Mouse (Mus musculus): ENCODE measurements at regions not wholly inside any gene's neighbourhood (a gene's known extent, or its start where the extent isn't known, plus 50 kb on each side); places are given as distances from the start of the nearest gene placed in this dataset.

DNA sequence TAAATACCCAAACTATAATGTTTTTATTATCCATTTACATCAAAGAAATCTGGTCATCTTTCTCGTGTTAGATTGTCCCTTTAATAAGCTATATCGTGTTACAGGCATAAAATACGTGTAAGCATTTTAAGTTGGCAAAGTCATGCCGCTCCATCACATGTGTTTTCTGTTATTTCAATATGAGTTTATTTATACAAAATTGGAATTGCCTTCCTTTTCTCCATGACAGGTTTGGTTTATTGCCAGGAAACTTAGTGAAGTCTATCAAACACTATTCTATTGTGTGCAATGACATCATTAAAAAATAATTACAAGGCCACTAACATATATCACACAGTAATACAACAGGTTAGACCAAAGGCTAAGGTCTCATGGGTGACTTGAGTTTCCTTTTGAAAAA lies 400.8 kb upstream of the Zic4 start:
- Histone ChIP-seq H3K27me3 (no peaks in the 10 kb centered on the region), H3K9me3 (no peaks in the 10 kb centered on the region), H3K27ac (replicated peaks) (no peak overlapping the region), H3K4me1 (replicated peaks) (no peaks in the 10 kb centered on the region), H3K36me3 (no peaks in the 10 kb centered on the region), H3K4me2 (no peak overlapping the region), H3K4me3 (no peak overlapping the region), H3K9ac (no peak overlapping the region)
- no peak for ATAC-seq (ENCODE audit: low read depth)
- WGBS, result 77% methylated on average over 4 of the region's 4 CpGs

DNA sequence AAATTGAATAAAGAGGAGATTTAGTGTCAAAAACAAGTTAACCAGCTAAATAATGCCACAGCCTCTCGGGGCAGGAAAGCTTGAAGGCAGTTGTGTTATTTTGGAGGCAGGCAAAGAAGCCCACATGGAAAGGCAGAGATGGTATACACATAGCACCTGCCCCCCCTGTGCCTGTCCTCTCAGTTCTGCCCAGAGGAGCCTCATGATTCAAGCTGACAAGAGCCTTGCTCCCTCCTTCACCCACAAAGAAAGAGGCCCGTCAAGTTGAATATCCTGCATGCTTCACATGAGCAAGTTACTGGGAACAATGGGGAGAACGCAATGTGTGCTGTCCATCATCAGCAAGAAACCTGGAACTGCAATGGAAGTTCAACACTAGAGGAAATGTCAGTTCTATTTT lies 398.2 kb upstream of the Zic4 start:
- Histone ChIP-seq H3K9me3 (no peaks in the 10 kb centered on the region), H3K27ac (replicated peaks) (no peak overlapping the region), H3K4me3 (no peak overlapping the region), H3K27me3 (no peaks in the 10 kb centered on the region), H3K36me3 (no peaks in the 10 kb centered on the region), H3K4me2 (no peak overlapping the region), H3K9ac (no peak overlapping the region), H3K4me1 (replicated peaks) (no peaks in the 10 kb centered on the region)
- ATAC-seq (ENCODE audit: low read depth), result no peak
- 44% methylated on average over 3 of the region's 3 CpGs for WGBS

DNA sequence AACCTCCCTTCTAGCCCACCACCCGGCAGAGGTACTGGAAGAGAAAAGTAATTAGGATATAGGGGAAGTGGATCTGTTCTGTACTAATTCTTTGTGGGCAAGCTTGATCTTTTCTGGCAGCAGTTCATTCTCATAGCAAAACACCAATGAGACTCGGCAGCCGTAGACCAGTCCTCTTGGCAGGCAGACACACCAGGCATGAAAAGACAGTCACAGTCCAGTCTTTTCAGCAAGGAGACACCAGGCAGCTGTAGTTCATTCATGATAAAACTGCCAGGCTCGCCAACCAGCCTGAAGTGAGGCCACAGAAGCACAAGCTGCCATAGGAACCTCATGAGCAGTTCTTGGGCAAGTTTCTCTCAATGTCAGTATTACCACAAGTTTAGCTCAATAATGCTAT lies 383.5 kb upstream of the Zic4 start:
- H3K36me3 ChIP-seq, result no peaks in the 10 kb centered on the region
- no peaks in the 10 kb centered on the region; the same call in 1 of the 2 replicates for H3K9me3 ChIP-seq
- no peak overlapping the region for H3K9ac ChIP-seq
- no peaks in the 10 kb centered on the region for H3K4me1 ChIP-seq (replicated peaks)
- 83% methylated on average over 4 of the region's 4 CpGs for WGBS
- H3K4me2 ChIP-seq, result no peak overlapping the region
- no peaks in the 10 kb centered on the region for H3K27me3 ChIP-seq
- H3K4me3 ChIP-seq, result no peak overlapping the region
- no peak for ATAC-seq (ENCODE audit: low read depth)
- no peak overlapping the region for H3K27ac ChIP-seq (replicated peaks)

DNA sequence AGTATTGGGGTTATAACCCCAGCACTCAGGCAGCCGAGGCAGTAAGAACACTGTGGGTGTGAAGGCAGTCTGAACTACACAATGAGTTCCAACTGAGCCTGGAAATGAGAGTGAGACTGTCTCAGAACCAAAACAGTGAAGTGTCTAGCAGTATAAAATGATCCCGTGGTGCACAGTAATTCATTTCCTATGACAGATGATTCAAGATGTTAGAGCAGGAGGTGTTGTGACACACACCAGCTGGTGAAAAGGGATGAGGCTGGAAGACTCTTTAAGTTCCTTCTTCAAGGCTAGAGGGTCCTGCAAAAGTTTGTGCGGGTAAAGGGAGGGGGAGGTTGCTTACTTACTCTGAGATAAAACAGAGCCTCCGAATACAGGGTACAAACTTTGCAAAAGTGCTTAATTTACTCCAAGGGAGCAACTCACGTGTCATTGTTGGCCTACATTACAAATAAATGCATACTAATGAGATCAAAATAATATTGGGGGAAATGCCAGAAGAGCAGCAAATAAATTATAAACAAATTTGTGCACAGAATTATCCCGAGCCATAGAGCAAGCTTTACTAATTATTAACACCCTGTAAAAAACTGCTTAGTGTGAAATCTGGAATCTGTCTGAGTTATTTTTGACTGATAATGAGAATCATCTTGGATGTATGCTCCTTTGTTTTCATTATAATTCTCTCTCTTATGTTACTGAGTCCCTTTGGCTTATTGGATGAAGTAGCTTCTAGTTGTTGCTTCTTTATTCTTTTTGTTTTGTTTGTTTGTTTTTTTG lies 382.0 kb upstream of the Zic4 start:
- 71% methylated on average over 6 of the region's 6 CpGs for WGBS
- H3K9me3 ChIP-seq, result no peaks in the 10 kb centered on the region; the same call in 1 of the 2 replicates
- H3K36me3 ChIP-seq, result no peaks in the 10 kb centered on the region
- H3K4me3 ChIP-seq, result no peak overlapping the region
- H3K4me1 ChIP-seq (replicated peaks), result no peaks in the 10 kb centered on the region
- H3K9ac ChIP-seq, result no peak overlapping the region
- H3K4me2 ChIP-seq, result no peak overlapping the region
- ATAC-seq (ENCODE audit: low read depth), result no peak
- no peaks in the 10 kb centered on the region for H3K27me3 ChIP-seq
- H3K27ac ChIP-seq (replicated peaks), result no peak overlapping the region

DNA sequence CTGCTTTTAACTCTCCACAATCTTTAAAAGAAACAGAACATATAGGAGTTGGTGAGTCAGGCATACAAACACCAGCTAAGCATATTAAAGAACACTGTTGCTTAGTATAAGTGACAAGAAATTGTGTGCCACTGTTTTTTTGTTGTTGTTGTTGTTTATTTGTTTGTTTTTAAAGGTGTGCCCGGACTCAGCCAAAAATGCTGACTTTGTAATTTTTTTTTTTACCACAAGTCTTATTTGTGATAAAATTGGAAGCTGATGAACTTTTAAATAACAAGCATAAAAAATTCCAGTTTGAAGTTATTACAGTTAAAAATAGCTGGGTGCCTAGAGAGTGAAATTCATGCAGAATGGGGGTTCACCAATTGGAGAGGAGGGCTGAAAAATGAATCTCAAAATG lies 363.0 kb upstream of the Zic4 start:
- Histone ChIP-seq H3K27me3 (no peaks in the 10 kb centered on the region), H3K4me1 (replicated peaks) (no peaks in the 10 kb centered on the region), H3K27ac (replicated peaks) (no peak overlapping the region), H3K9me3 (no peaks in the 10 kb centered on the region), H3K4me3 (no peak overlapping the region), H3K4me2 (no peak overlapping the region), H3K36me3 (no peaks in the 10 kb centered on the region), H3K9ac (no peak overlapping the region)
- 85% methylated on average over 1 of the region's 1 CpGs for WGBS
- no peak for ATAC-seq (ENCODE audit: low read depth)

DNA sequence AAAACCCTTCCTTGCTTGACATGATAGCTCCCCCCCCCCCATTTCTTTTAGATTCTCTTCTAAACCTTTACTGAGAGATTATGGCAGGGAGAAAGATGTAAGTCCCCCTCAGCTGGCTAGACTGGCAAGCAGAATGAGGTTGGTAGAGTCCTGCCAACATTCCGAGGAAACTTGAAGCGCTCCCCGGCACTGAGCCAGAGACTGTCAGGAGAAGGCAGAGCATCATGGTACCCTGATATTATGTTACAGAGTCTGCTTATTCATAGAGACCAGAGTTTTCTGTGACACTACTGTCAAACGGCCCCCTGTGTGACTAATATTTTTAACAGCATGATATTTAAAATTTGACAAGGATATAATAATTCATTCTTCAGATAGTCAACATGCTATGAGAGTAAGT lies 358.0 kb upstream of the Zic4 start:
- no peak for ATAC-seq (ENCODE audit: low read depth)
- H3K4me1 ChIP-seq (replicated peaks), result no peaks in the 10 kb centered on the region
- no peaks in the 10 kb centered on the region for H3K36me3 ChIP-seq
- no peaks in the 10 kb centered on the region for H3K9me3 ChIP-seq
- no peak overlapping the region for H3K4me3 ChIP-seq
- no peak overlapping the region for H3K9ac ChIP-seq
- H3K27me3 ChIP-seq, result no peaks in the 10 kb centered on the region
- WGBS, result 85% methylated on average over 4 of the region's 4 CpGs
- H3K27ac ChIP-seq (replicated peaks), result no peak overlapping the region
- no peak overlapping the region for H3K4me2 ChIP-seq

DNA sequence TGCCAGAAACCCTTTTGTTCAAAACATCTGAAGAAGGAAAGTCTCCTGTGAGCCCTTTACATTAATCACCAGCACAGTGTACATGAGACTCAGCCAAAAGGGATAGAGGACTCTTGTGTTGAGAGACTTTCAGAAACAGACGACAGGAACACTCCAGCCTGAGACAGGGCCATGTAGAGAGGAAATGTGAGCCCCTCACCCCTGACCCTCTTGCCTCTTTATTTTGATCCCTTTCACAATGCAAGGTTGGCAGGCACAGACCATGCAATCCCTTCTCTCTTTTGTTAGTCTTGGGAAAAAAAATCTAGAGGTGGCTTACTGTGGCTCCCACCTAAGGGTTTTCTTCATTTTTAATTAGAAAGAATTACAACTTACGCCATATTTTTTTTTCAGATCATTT lies 321.7 kb upstream of the Zic4 start:
- no peak overlapping the region for H3K27ac ChIP-seq (replicated peaks)
- H3K4me3 ChIP-seq, result no peak overlapping the region
- H3K9ac ChIP-seq, result no peak overlapping the region
- H3K27me3 ChIP-seq, result no peaks in the 10 kb centered on the region
- no peaks in the 10 kb centered on the region for H3K9me3 ChIP-seq
- H3K4me1 ChIP-seq (replicated peaks), result 0 out of 2 replicates have a peak, but pooled peaks cover 4% of the 10 kb centered on the region
- no peak overlapping the region for H3K4me2 ChIP-seq
- 34% methylated on average over 2 of the region's 2 CpGs for WGBS
- no peaks in the 10 kb centered on the region for H3K36me3 ChIP-seq
- ATAC-seq (ENCODE audit: low read depth), result no peak

DNA sequence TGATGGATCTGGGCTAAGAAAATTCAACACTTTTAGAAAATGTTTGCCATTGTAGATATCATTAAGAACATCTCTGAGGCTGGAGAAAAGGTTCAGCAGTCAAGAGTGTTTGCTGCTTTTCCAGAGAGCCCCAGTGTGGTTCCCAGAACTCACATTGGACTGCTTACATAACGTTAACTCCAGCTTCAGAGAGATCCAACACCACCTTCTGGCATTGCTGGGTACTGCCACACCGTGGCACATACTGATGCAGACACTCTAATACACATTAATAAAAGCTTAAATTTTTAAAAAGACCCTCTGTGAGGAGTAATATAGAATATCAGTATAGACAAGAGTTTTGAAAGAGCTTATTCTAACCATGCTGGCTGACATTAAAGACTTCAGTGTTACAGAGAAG lies 313.6 kb upstream of the Zic4 start:
- 38% methylated on average over 2 of the region's 2 CpGs for WGBS
- no peaks in the 10 kb centered on the region for H3K36me3 ChIP-seq
- no peak overlapping the region for H3K27ac ChIP-seq (replicated peaks)
- no peaks in the 10 kb centered on the region for H3K9me3 ChIP-seq
- H3K4me2 ChIP-seq, result no peak overlapping the region
- no peaks in the 10 kb centered on the region for H3K27me3 ChIP-seq
- no peak overlapping the region for H3K9ac ChIP-seq
- H3K4me1 ChIP-seq (replicated peaks), result no peaks in the 10 kb centered on the region
- no peak for ATAC-seq (ENCODE audit: low read depth)
- no peak overlapping the region for H3K4me3 ChIP-seq

DNA sequence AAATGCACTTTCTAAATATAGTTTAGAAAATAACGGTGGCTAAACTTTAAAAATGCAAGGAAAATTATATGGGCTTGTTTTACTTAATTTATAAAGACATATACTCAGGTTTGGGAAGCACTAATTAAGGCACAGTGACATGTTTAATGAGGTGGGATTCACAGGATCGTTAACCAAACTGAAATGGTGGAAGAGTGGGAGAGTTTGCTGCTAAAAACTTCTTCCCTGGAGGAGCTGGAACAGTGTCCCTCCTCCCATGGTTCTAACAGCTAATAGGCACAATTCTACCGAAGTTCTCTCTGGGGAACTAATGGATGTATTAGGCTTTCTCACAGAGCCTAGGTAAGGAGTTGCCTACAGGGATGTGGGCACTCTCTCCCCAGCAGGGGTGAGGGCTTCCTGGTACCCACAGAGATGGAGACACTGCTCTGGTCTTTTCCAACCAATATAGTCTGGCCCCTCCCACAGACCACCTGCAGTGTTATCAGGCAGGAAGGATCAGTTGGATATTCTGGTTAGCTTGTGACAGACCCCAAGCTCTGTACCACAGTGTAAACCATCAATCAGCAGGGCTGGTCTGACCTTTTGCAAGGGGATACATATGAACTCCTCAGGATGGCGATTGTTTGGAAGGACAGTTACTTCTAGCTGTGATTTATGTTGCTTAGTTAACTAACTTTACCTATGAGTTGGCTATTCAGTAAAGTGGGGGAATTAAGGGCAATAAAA lies 309.0 kb upstream of the Zic4 start:
- Histone ChIP-seq H3K36me3 (no peaks in the 10 kb centered on the region), H3K9me3 (no peaks in the 10 kb centered on the region), H3K27ac (replicated peaks) (no peak overlapping the region), H3K4me1 (replicated peaks) (no peaks in the 10 kb centered on the region), H3K27me3 (no peaks in the 10 kb centered on the region), H3K4me3 (no peak overlapping the region), H3K9ac (no peak overlapping the region), H3K4me2 (no peak overlapping the region)
- WGBS, result 59% methylated on average over 4 of the region's 4 CpGs
- no peak for ATAC-seq (ENCODE audit: low read depth)

DNA sequence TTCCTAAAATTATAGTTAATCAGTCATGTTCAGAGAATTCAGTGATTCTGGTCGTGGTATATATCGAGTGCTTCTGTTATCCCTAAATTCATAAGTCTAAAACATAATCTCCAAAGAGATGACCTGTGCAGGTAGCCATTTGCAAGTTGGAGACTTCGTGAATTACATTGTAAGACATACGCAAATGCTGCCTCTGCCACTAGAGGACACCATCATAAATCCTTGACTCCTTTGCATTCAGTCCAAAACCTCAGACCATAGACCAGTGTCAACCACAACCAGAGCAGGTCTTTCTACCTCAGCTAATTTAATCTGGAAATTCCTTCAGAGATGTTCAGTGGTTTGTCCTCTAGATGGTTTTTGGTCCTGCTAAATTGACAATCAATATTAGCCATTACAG lies 302.8 kb upstream of the Zic4 start:
- Histone ChIP-seq H3K4me2 (no peak overlapping the region), H3K9ac (no peak overlapping the region), H3K4me1 (replicated peaks) (no peaks in the 10 kb centered on the region), H3K4me3 (no peak overlapping the region), H3K27me3 (no peaks in the 10 kb centered on the region), H3K36me3 (no peaks in the 10 kb centered on the region), H3K27ac (replicated peaks) (no peak overlapping the region), H3K9me3 (no peaks in the 10 kb centered on the region)
- no peak for ATAC-seq (ENCODE audit: low read depth)
- WGBS, result 76% methylated on average over 4 of the region's 4 CpGs

DNA sequence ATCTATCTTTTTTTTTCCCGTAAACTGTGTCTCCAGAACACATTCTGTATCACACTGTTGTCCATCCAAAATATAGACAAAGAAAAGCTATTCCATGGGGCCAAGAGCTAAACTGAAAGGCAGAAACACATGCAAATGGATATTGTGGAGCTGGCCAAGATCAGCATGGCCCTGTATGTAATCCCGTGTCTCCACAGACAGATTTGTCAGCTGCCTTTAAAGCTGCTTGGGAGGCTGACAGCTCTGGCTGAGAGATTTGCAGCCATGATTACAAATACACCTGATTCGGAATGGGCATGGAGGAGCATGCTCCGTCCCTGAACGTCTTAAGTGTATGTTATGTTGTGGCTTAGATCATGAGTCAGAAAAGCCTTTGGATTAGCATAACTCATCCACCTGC lies 292.7 kb upstream of the Zic4 start:
- no peak overlapping the region for H3K4me3 ChIP-seq
- peaks cover 5% of the 10 kb centered on the region for H3K4me1 ChIP-seq (replicated peaks)
- H3K9ac ChIP-seq, result no peak overlapping the region
- ATAC-seq (ENCODE audit: low read depth), result no peak
- H3K27ac ChIP-seq (replicated peaks), result no peak overlapping the region
- no peak overlapping the region for H3K4me2 ChIP-seq
- H3K9me3 ChIP-seq, result no peaks in the 10 kb centered on the region
- H3K27me3 ChIP-seq, result no peaks in the 10 kb centered on the region
- 66% methylated on average over 5 of the region's 5 CpGs for WGBS
- H3K36me3 ChIP-seq, result no peaks in the 10 kb centered on the region

DNA sequence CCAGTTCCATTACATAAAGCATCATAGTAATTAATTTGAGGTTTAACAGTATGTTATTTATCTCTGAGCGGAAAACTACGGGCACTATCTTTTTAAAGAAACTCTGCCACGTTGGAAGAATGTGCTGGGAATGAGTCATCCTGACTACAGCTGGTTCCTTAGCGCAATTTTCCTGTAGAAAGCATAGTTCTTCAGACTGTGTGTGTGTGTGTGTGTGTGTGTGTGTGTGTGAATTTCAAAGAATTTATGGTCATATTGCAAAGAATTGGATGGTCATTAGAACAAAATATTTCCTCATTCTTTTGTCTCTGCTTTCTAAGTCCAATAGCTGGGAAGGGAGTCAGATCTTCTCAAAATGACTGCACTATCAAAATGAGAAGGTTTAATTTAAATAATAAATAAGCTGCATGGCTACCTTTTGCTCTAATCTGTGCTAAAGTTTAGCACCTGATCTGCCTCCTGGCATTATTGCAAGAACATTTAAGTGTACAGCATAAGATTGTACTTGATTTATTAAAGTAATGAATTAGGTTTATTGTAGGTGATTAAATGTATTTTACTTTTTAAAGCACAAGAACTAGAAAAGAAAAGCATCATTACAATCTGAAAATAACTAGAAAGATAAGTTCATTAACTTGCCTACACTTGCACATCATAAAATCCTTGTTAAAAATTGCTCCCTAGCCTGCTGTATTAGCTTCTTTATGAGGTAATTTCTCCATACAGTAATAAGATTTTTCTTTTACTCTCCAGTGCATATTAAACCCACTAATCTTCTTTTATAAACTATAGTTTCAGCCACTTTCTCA lies 288.6 kb upstream of the Zic4 start:
- Histone ChIP-seq H3K27me3 (no peaks in the 10 kb centered on the region), H3K4me2 (no peak overlapping the region), H3K27ac (replicated peaks) (0 out of 2 replicates have a peak overlapping the region, but pooled peaks have one; percentile 52), H3K4me1 (replicated peaks) (peaks cover 5% of the 10 kb centered on the region), H3K9ac (no peak overlapping the region), H3K4me3 (no peak overlapping the region), H3K9me3 (no peaks in the 10 kb centered on the region), H3K36me3 (no peaks in the 10 kb centered on the region)
- ATAC-seq (ENCODE audit: low read depth), result peak; percentile 85
- WGBS, result 58% methylated on average over 4 of the region's 4 CpGs

Measured in neural tube, embryonic 13.5 days (tissue).